Mouse (Mus musculus) hindbrain, postnatal 0 days (tissue): ENCODE data around the gene Zbtb20. TPM values are rescaled to one million over a fixed set of nuclear protein-coding genes. Genes with fewer than 3 reads are reported as not detected.

Experiments used
- ATAC-seq: fragments of 200-750 bp; cut with Nextera tagmentation; 2 replicates; pipeline ENCODE4 v1.8.0; 2017; ENCODE audit warnings: mild to moderate bottlenecking, moderate TSS enrichment, moderate library complexity
- DNase-seq: peaks from one replicate; pipeline ENCODE4 v3.0.0-alpha.2; 2015; ENCODE audit warnings: low spot score
- H3K27ac ChIP-seq: fragments of 300-500 bp; sonication (generic); 2 replicates; pipeline ENCODE4 v1.5.1; 2014; ENCODE audit warnings: mild to moderate bottlenecking
- H3K27me3 ChIP-seq: fragments of 300-500 bp; sonication (generic); 2 replicates; pipeline ENCODE4 v1.6.1; 2014; ENCODE audit warnings: low read length, mixed read lengths; ENCODE audit not compliant: insufficient read depth
- H3K36me3 ChIP-seq: fragments of 300-500 bp; sonication (generic); 2 replicates; pipeline ENCODE4 v1.6.1; 2014; ENCODE audit warnings: low read length, mixed read lengths; ENCODE audit not compliant: insufficient read depth
- H3K4me1 ChIP-seq: fragments of 300-500 bp; sonication (generic); 2 replicates; pipeline ENCODE4 v1.6.1; 2014; ENCODE audit warnings: antibody characterized with exemption, low read length, mixed read lengths; ENCODE audit not compliant: insufficient read depth
- H3K4me2 ChIP-seq: fragments of 300-500 bp; sonication (generic); 2 replicates; pipeline ENCODE4 v1.6.1; 2014; ENCODE audit warnings: low read depth, mild to moderate bottlenecking, low read length, moderate library complexity, mixed read lengths
- H3K4me3 ChIP-seq: fragments of 300-500 bp; sonication (generic); 2 replicates; pipeline ENCODE4 v1.5.1; 2014; ENCODE audit warnings: low read length
- H3K9ac ChIP-seq: fragments of 300-500 bp; sonication (generic); replicated peaks from 2 replicates; pipeline ENCODE4 v1.6.1; 2014; ENCODE audit warnings: mild to moderate bottlenecking, low read length, moderate library complexity, mixed read lengths
- H3K9me3 ChIP-seq: fragments of 300-500 bp; sonication (generic); 2 replicates; pipeline ENCODE4 v1.6.1; 2016; ENCODE audit warnings: low read length, mixed read lengths
- CTCF ChIP-seq: IDR thresholded peaks from 2 replicates; pipeline ENCODE4 v1.5.1; 2016; ENCODE audit warnings: antibody characterized with exemption, control low read depth, low read depth
- WGBS: fragments of 180-500 bp; shearing (Covaris S2); extraction: QIAGEN DNeasy Blood & Tissue Kit; methylation state at CpG from one replicate; pipeline ENCODE4 v1.1.7; 2014; 5-methylcytosine and 5-hydroxymethylcytosine counted together
- polyA plus RNA-seq: library from polyadenylated mRNA; unstranded; fragments of >200 nt; fragmentation: Nextera tagmentation; extraction: Ambion mirVana; gene quantifications from 2 replicates; pipeline ENCODE4 v1.2.1, GENCODE M21; 2015
- total RNA-seq: library from RNA; depleted of rRNA; stranded (reverse); fragments of >200 nt; gene quantifications from 2 replicates; pipeline ENCODE4 v1.2.3, GENCODE M21; 2014

Zbtb20 gene
- total and polyA plus RNA-seq, 2 experiments from 2014 or later = 35.2 to 38.0 TPM

- no peak for TF ChIP-seq CTCF
- no peak overlapping the region for H3K9ac ChIP-seq
- H3K36me3 ChIP-seq = no peaks in the 10 kb centered on the region
- H3K4me3 ChIP-seq = no peak overlapping the region
- WGBS = 62% methylated on average over 9 of the region's 9 CpGs
- 0 out of 2 replicates have a peak overlapping the region, but pooled peaks have one; percentile 11 for H3K4me2 ChIP-seq
- no peaks in the 10 kb centered on the region for H3K9me3 ChIP-seq
- peak overlapping the region; percentile 32; the same call in 1 of the 2 replicates for H3K27ac ChIP-seq
- no peaks in the 10 kb centered on the region for H3K27me3 ChIP-seq
- no peaks in the 10 kb centered on the region for H3K4me1 ChIP-seq
- DNase-seq = peak; percentile 37
- ATAC-seq = peak; percentile 74; the same call in 1 of the 2 replicates
Observed at GRCm38 (mm10) chr16:43362651-43363300, 487.1 kb downstream of the Zbtb20 start.

GRCm38 (mm10) chr16:43363316-43363715, 487.6 kb downstream of the Zbtb20 start:
- Histone ChIP-seq H3K4me1 (no peaks in the 10 kb centered on the region), H3K9ac (no peak overlapping the region), H3K36me3 (no peaks in the 10 kb centered on the region), H3K4me2 (0 out of 2 replicates have a peak overlapping the region, but pooled peaks have one; percentile 11), H3K27ac (peak overlapping the region; percentile 32; the same call in 1 of the 2 replicates), H3K4me3 (no peak overlapping the region), H3K27me3 (no peaks in the 10 kb centered on the region), H3K9me3 (no peaks in the 10 kb centered on the region)
- TF ChIP-seq CTCF = no peak
- no peak for ATAC-seq
- 66% methylated on average over 6 of the region's 6 CpGs for WGBS
- DNase-seq = no peak

GRCm38 (mm10) chr16:43363751-43364515, 488.3 kb downstream of the Zbtb20 start:
- ATAC-seq (no peak), DNase-seq (peak; percentile 26)
- Histone ChIP-seq H3K9ac (no peak overlapping the region), H3K4me1 (no peaks in the 10 kb centered on the region), H3K27ac (no peak overlapping the region), H3K4me3 (no peak overlapping the region), H3K9me3 (no peaks in the 10 kb centered on the region), H3K4me2 (peak overlapping the region; percentile 2; the same call in 1 of the 2 replicates), H3K36me3 (no peaks in the 10 kb centered on the region), H3K27me3 (no peaks in the 10 kb centered on the region)
- WGBS = 33% methylated on average over 7 of the region's 7 CpGs
- TF ChIP-seq CTCF = no peak

- Histone ChIP-seq H3K27me3 (no peaks in the 10 kb centered on the region), H3K4me2 (no peak overlapping the region), H3K27ac (no peak overlapping the region), H3K36me3 (no peaks in the 10 kb centered on the region), H3K9me3 (no peaks in the 10 kb centered on the region), H3K9ac (no peak overlapping the region), H3K4me3 (no peak overlapping the region), H3K4me1 (no peaks in the 10 kb centered on the region)
- TF ChIP-seq CTCF = no peak
- ATAC-seq = no peak
- WGBS = 89% methylated on average over 6 of the region's 6 CpGs
- no peak for DNase-seq
Observed at GRCm38 (mm10) chr16:43364516-43364910, 488.8 kb downstream of the Zbtb20 start.

- H3K27ac ChIP-seq = no peak overlapping the region
- no peaks in the 10 kb centered on the region for H3K4me1 ChIP-seq
- H3K4me3 ChIP-seq = no peak overlapping the region
- ATAC-seq = no peak
- no peaks in the 10 kb centered on the region for H3K36me3 ChIP-seq
- no peak for TF ChIP-seq CTCF
- H3K9ac ChIP-seq = no peak overlapping the region
- 95% methylated on average over 3 of the region's 3 CpGs for WGBS
- H3K4me2 ChIP-seq = no peak overlapping the region
- H3K9me3 ChIP-seq = no peaks in the 10 kb centered on the region
- no peak for DNase-seq
- no peaks in the 10 kb centered on the region for H3K27me3 ChIP-seq
Observed at GRCm38 (mm10) chr16:43365277-43365676, 489.6 kb downstream of the Zbtb20 start.

GRCm38 (mm10) chr16:43370496-43371020, 494.9 kb downstream of the Zbtb20 start:
- H3K27me3 ChIP-seq = no peaks in the 10 kb centered on the region
- no peak for DNase-seq
- H3K4me3 ChIP-seq = no peak overlapping the region
- no peaks in the 10 kb centered on the region for H3K36me3 ChIP-seq
- no peak overlapping the region for H3K27ac ChIP-seq
- WGBS = 87% methylated on average over 3 of the region's 3 CpGs
- H3K9me3 ChIP-seq = no peaks in the 10 kb centered on the region
- H3K4me1 ChIP-seq = no peaks in the 10 kb centered on the region
- H3K9ac ChIP-seq = no peak overlapping the region
- no peak for TF ChIP-seq CTCF
- H3K4me2 ChIP-seq = no peak overlapping the region
- ATAC-seq = no peak
